Mouse (Mus musculus) monocyte, adult 5-6 weeks (primary cell): Measurements from ENCODE around the gene Ccr8. TPM values are rescaled to one million over a fixed set of nuclear protein-coding genes. Genes with fewer than 3 reads are reported as not detected.
A peak's percentile ranks its signal among the peaks of the same experiment; 100 is the strongest.

Source experiments
- ATAC-seq: fragments of 153-309, 156-312 bp; replicated peaks from 2 replicates; pipeline ENCODE4 v1.8.0; 2017; ENCODE audit warnings: mild to moderate bottlenecking; ENCODE audit not compliant: low TSS enrichment, insufficient number of reproducible peaks, severe bottlenecking, poor library complexity, low FRiP score
- total RNA-seq: library from RNA; stranded (forward); fragments of 200-1000, 200-491, 200-594 nt; gene quantifications from 3 replicates; pipeline ENCODE4 v1.2.3, GENCODE M21; 2017

Ccr8 gene
- total RNA-seq, 1 experiment from 2014 or later: not detected

DNA sequence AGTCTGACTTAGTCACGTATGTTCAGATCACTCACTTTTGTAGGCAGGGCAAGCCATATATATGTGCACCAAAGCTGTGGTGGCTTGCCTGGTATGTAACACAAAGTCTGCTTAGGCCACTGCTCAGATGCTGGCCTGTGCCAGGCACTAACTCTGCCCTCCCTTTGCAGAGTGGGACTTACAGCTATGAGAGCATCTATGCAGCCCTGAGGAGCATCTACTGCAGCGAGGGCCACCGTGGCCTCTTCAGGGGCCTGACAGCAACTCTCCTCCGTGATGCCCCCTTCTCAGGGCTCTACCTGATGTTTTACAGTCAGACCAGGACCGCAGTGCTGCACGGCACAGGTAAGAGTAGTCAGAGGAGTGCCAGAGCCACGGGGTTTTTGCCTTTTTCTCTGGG, 28.6 kb downstream of the Ccr8 start:
- ATAC-seq: no peak

- no peak for ATAC-seq
These were observed 35.0 kb downstream of the Ccr8 start for GRCm38 (mm10) chr9:120126868-120127267.

DNA sequence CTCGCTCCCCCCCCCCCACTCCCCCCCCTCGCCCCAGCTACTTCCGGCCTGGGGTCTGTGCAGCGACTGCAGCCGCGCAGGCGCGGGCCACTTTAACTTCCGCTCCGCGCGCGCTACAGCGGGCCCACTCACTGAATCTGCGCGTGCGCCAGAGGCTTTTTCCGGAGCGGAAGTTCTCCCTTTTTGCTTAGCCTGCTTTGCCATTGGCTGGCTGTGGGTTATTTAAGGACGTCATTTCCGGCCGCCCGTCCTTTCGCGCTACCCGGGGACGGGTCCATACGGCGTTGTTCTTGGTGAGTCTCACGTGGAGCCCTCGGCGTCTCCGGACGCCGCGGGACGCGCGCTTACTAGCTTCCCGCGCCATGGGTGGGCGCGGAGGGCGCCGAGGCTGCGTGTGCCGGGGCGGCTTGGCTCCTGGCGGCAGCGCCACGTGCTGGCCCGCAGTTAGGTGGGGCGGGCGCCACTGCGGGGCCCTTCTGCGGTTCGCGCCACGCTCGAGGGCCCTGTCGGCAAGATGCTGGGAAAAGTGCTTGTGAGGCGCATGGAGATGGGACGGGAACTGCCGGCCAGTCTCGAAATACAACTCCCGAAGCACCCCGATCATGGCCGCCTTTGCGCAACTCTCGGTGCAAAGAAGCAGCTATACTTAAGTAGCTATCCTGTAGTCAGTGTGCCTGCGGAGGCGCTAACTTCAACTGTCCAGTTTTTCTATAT, 35.8 kb downstream of the Ccr8 start, which contains the start of gene Rpsa:
Rpsa (plus strand) TSS at position 152 of the 714 bp plus-strand sequence.
- peak; percentile 94 for ATAC-seq

- no peak for ATAC-seq
These were observed 37.4 kb downstream of the Ccr8 start for GRCm38 (mm10) chr9:120129276-120129675.

DNA sequence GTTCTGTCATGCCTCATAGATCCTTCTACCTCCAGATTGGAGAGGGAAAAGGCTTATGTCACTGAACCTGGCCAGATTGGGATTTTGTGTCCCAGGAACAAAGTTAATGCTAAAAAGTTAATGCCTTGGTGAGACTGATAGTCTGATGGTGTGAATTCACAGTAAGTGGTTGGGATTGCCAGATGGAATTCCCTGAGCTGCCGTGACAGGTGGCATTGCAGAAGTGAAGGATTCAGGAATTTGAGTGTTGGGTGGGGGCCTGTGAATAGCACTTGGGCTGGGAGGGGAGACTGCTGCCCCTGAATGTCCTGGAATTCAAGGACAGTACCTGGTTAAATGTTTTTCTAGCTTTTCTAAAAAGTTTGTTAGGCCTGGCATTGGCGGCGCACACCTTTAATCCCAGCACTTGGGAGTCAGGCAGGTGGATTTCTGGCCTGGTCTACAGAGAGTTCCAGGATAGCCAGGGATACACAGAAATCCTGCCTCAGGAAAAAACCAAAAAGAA, 39.9 kb downstream of the Ccr8 start:
- ATAC-seq: no peak

- ATAC-seq: no peak
These were observed 41.3 kb downstream of the Ccr8 start for GRCm38 (mm10) chr9:120132980-120133754.

DNA sequence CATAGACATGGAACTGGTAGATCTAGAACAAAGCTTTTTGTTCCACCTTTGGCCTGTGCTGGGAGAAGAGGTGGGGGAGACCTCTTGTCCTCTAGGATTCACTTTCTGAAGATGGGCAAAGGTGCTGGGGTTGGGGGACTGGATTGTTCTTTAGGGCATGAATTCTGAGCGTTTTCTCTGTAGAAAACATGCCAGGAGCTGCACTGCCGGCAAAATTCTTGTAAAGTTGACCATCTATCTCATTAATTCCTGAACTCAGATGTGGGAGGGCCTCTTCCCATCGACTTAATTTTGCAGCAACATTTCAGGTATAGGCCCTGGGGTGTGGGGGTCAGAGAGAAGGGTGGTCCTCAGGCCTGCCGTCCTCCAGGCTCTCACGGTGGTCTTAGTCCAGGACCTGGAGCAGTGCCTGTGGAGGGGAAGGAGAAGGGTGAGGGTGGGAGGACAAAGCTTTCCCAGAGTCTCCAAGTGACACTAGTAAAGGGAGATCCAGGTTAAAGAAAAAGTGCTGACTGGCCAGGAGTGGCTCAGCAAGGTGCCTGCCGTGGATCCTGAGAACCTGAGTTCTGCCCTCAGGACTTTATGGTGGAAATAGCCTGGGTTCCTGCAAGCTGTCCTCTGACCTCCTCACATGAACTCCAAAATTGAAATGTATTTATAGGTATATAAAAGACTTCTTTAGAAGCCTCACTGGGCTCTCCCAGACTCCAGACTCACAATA, 42.0 kb downstream of the Ccr8 start:
- no peak for ATAC-seq

- ATAC-seq: no peak
These were observed 42.7 kb downstream of the Ccr8 start for GRCm38 (mm10) chr9:120134529-120135160.

DNA sequence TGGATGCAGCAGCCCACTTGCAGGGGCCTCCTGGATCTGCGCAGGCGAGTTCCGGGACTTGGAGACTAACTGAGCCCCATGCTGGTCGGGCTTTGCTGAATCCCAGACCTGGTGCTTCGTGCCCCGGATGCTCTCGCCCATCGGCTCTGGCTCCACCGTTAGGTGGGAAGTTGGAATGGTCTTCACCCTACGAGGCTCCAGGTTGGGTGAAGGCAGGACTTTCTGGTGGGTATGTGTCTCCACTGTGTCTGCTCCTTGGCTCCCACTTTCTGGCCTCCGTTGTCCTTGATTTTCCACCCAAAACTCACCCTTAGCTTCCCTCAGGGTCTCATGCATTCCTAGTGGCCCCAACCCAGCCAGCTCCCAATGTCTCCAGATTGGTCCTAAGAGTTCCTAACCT, 43.5 kb downstream of the Ccr8 start:
- no peak for ATAC-seq

DNA sequence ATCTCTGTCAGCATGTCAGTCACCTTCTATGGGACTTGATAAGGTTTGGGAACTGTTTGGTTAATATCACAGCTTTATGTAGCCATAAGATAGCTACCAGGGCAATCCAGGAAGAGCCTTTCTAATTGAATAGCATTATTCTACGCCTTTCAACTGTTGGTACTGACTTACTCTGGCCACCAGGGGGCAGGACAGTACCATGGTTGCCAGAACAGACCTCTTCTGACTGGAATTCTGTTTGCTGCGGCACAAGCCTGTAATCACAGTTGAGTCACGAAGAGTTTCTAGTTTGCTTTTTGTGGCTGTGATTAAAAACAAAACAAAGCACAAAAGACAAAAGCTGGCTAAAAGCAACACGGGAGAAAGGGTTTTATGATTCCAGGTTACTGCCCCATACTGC, 48.7 kb downstream of the Ccr8 start:
- ATAC-seq: peak; percentile 82

GRCm38 (mm10) chr9:120144474-120144873, 52.6 kb downstream of the Ccr8 start:
- no peak for ATAC-seq

Other genes with a start within 250 kb of the Ccr8 start
- 34.3 to 58.8 TPM (median 53.3 TPM) in 3 replicates for gene Wdr48, start 197.2 kb upstream of the Ccr8 start, total RNA-seq
- gene Gorasp1, start 154.5 kb upstream of the Ccr8 start, total RNA-seq: 1.2 to 1.9 TPM (median 1.8 TPM) in 3 replicates
- gene Ttc21a, start 154.5 kb upstream of the Ccr8 start, total RNA-seq: not detected in 3 replicates
- 46.8 to 67.3 TPM (median 52.6 TPM) in 3 replicates for gene Csrnp1, start 107.5 kb upstream of the Ccr8 start, total RNA-seq
- gene Xirp1, start 68.5 kb upstream of the Ccr8 start, total RNA-seq: 0.76 to 2.0 TPM (median 1.7 TPM) in 3 replicates
- 220 to 263 TPM (median 252 TPM) in 3 replicates for gene Cx3cr1, start 22.2 kb upstream of the Ccr8 start, total RNA-seq
- gene Slc25a38, start 18.3 kb downstream of the Ccr8 start, total RNA-seq: 29.0 to 46.6 TPM (median 44.2 TPM) in 3 replicates
- gene Rpsa, start 35.6 kb downstream of the Ccr8 start, total RNA-seq: 2,389 to 2,734 TPM (median 2,564 TPM) in 3 replicates
- not detected in 3 replicates for gene Mobp, start 57.6 kb downstream of the Ccr8 start, total RNA-seq
- gene Myrip, start 209.4 kb downstream of the Ccr8 start, total RNA-seq: not detected in 3 replicates